Mouse (Mus musculus): ENCODE results near the gene Macc1. TPM values are rescaled to one million over a fixed set of nuclear protein-coding genes. Genes with fewer than 3 reads are reported as not detected.

Macc1 gene
- polyA plus RNA-seq, 1 experiment from 2014 or later = 0.05 TPM

DNA sequence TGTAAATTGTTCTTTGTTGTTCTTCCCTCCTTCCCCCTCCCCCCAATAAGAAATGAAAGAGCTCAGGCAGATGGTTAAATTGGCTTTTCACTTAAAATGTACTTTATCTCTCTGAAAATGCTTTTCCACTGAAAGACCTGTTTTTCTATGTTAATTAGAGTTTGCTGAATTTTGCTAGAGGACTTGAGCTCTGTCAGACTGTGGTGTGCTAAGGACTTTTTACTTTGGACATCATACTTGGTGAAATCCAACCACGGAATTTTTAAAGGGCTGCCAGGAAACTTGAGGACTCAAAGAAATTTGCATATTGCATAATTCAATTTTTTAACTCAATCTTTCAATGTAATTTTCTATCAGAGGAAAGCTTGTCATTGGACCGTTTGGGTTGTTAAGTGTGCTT lies 126.7 kb downstream of the Macc1 start:
- Histone ChIP-seq H3K27ac (replicated peaks) (no peak overlapping the region), H3K36me3 (no peaks in the 10 kb centered on the region), H3K9ac (replicated peaks) (no peak overlapping the region), H3K4me3 (replicated peaks) (no peak overlapping the region), H3K9me3 (replicated peaks) (0 out of 2 replicates have a peak, but pooled peaks cover 4% of the 10 kb centered on the region), H3K27me3 (replicated peaks) (no peaks in the 10 kb centered on the region), H3K4me2 (no peak overlapping the region), H3K4me1 (no peaks in the 10 kb centered on the region)
- ATAC-seq (ENCODE audit: low FRiP score) = no peak
- 88% methylated on average over 2 of the region's 2 CpGs for WGBS

DNA sequence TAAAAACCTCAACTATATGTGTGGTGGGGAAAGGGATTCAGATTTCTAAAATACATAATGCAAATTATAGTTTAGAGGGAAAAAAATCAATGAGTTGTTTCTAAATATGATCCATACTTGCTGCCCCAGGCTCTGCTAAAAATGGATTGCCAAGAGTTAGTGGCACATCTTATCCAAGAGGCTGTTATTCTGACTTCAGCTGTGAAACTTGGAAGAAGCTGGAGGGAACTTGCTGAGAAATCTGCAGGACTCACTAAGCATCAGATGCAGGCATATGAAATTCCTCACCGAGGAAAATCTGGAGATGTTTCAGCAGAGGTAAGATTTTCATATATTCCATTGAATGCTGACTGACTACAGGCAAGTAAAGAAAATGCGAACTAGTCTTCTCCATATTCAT lies 136.0 kb downstream of the Macc1 start:
- Histone ChIP-seq H3K27ac (replicated peaks) (no peak overlapping the region), H3K4me2 (no peak overlapping the region), H3K27me3 (replicated peaks) (no peaks in the 10 kb centered on the region), H3K9ac (replicated peaks) (no peak overlapping the region), H3K36me3 (no peaks in the 10 kb centered on the region), H3K4me1 (no peaks in the 10 kb centered on the region), H3K4me3 (replicated peaks) (no peak overlapping the region), H3K9me3 (replicated peaks) (no peaks in the 10 kb centered on the region)
- WGBS = 87% methylated on average over 2 of the region's 2 CpGs
- no peak for ATAC-seq (ENCODE audit: low FRiP score)

DNA sequence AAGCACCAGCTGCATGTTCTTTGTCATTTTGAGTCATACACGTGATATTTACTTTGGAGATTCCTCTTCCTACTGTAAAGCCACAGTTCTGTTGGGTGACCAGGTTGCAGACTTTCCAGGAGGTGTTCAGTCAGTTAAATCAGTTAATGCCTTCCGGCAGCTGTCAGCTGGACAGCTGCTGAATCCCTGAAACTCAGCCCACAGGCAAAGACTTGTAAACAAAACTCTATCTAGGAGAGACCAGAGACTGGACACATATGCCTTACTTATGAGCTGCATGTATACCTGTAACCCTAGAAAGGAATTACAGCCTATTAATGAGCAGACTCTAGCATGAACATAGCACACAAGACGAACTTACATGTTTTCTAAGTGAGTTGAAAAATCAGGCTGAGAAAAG lies 137.2 kb downstream of the Macc1 start:
- Histone ChIP-seq H3K27me3 (replicated peaks) (no peaks in the 10 kb centered on the region), H3K4me2 (no peak overlapping the region), H3K9ac (replicated peaks) (no peak overlapping the region), H3K4me3 (replicated peaks) (no peak overlapping the region), H3K27ac (replicated peaks) (no peak overlapping the region), H3K9me3 (replicated peaks) (no peaks in the 10 kb centered on the region), H3K36me3 (no peaks in the 10 kb centered on the region), H3K4me1 (no peaks in the 10 kb centered on the region)
- 80% methylated on average over 3 of the region's 3 CpGs for WGBS
- ATAC-seq (ENCODE audit: low FRiP score) = no peak

DNA sequence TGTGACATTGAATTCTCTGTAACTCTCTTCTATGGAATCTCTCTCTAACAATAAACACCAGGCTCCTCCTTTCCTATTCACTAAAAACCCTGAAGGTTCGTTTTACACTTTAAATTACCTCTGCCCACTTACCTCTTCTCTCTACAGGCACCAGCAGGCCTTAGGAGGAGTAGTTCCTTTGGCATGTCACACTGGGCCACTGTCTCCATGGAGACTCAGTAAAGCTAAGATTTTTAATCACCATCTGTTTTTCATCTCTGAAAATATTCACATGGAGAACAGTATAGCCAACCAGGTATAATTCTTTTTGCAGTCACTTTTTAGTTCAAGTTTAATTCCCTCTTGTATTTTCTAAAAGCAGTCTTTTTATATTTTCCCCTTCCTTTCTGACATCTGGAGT lies 140.0 kb downstream of the Macc1 start:
- no peak overlapping the region for H3K4me3 ChIP-seq (replicated peaks)
- no peak overlapping the region for H3K27ac ChIP-seq (replicated peaks)
- WGBS = 20% methylated on average over 1 of the region's 1 CpGs
- ATAC-seq (ENCODE audit: low FRiP score) = no peak
- no peaks in the 10 kb centered on the region for H3K27me3 ChIP-seq (replicated peaks)
- no peaks in the 10 kb centered on the region for H3K36me3 ChIP-seq
- H3K4me1 ChIP-seq = no peaks in the 10 kb centered on the region
- H3K9me3 ChIP-seq (replicated peaks) = no peaks in the 10 kb centered on the region
- no peak overlapping the region for H3K9ac ChIP-seq (replicated peaks)
- H3K4me2 ChIP-seq = no peak overlapping the region

DNA sequence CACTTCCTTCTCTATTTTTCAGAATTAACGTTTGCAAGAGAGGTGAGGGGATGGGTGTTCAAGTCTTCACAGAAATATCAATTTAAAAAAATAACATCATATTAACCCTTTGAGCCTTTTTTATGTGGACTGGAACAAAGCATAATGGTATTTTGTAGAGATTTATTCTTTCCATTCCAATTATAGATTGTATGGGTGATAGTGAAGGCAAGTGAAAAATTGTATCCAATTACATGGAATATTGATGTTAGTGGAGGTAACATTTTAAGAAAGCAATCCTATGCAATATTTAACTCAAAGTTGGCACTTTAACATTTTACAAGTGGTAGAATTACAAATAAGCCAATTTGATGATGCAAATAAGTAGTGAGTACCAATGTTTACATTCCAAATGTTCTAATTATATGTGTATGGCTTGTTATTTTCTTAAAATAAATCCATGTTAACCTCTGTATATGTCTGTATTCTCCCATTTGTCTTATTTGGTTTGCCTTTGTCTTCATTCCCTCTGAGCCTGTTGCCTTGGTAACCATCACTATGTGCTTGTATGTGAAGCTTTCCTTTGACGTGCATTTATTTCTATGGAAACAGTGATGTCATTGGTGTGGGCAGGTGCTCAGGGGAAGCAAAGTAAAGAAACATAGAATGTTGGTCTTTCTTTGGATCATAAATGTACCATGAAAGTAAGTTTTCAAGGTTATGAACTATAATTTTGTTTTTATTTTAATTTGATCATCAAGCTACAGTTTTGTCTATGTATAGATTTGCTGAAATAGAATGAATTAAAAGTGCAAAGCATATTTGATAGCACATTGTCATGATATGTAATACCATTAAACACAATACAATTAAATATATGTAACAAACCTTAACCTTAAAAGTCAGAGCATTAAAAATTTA lies 150.2 kb downstream of the Macc1 start:
- Histone ChIP-seq H3K4me1 (peaks cover 2% of the 10 kb centered on the region; the same call in 1 of the 2 replicates), H3K9me3 (replicated peaks) (no peaks in the 10 kb centered on the region), H3K4me2 (no peak overlapping the region), H3K9ac (replicated peaks) (no peak overlapping the region), H3K4me3 (replicated peaks) (no peak overlapping the region), H3K36me3 (no peaks in the 10 kb centered on the region), H3K27ac (replicated peaks) (no peak overlapping the region), H3K27me3 (replicated peaks) (no peaks in the 10 kb centered on the region)
- ATAC-seq (ENCODE audit: low FRiP score) = peak; percentile 93
- WGBS = 48% methylated on average over 2 of the region's 2 CpGs

DNA sequence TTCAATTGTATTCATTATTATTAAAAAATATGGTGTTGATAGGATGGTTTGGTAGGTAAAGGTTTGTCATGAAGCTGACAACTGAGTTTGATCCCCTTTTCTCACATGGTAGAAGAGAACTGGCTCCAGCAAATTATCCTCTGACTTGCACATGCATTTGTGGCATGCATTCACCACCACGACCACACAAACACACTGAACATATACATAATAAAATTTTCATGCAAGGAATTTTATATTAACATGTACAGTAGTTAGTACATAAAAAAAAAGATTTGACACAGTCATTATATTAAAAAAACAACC lies 150.8 kb downstream of the Macc1 start:
- H3K4me2 ChIP-seq = no peak overlapping the region
- H3K9ac ChIP-seq (replicated peaks) = no peak overlapping the region
- 73% methylated on average over 1 of the region's 1 CpGs for WGBS
- H3K9me3 ChIP-seq (replicated peaks) = no peaks in the 10 kb centered on the region
- ATAC-seq (ENCODE audit: low FRiP score) = no peak
- H3K36me3 ChIP-seq = no peaks in the 10 kb centered on the region
- H3K27me3 ChIP-seq (replicated peaks) = no peaks in the 10 kb centered on the region
- H3K27ac ChIP-seq (replicated peaks) = no peak overlapping the region
- peaks cover 2% of the 10 kb centered on the region; the same call in 1 of the 2 replicates for H3K4me1 ChIP-seq
- H3K4me3 ChIP-seq (replicated peaks) = no peak overlapping the region

DNA sequence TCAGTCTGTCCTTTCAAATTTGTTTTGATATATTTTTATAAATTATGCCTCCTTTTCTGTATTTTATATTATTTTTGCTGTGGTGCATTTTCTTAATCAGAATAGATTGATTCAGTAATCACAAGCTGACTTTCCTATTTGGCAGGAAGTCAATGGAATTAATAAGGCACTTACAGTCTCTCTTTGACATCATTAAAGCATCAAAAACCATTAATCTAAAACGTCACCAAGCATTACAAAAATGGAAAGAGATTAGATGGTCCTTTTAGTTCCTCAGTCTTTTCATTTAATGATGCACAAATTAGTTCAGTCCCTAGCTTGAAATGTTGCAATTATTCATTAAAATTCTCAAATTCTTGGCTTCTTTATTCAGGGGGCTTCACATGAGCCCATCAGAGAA lies 153.6 kb downstream of the Macc1 start:
- H3K36me3 ChIP-seq = no peaks in the 10 kb centered on the region
- no peak overlapping the region for H3K9ac ChIP-seq (replicated peaks)
- no peak overlapping the region for H3K27ac ChIP-seq (replicated peaks)
- no peak overlapping the region for H3K4me3 ChIP-seq (replicated peaks)
- ATAC-seq (ENCODE audit: low FRiP score) = no peak
- H3K4me2 ChIP-seq = no peak overlapping the region
- peaks cover 2% of the 10 kb centered on the region; the same call in 1 of the 2 replicates for H3K4me1 ChIP-seq
- 60% methylated on average over 1 of the region's 1 CpGs for WGBS
- no peaks in the 10 kb centered on the region for H3K9me3 ChIP-seq (replicated peaks)
- H3K27me3 ChIP-seq (replicated peaks) = no peaks in the 10 kb centered on the region

DNA sequence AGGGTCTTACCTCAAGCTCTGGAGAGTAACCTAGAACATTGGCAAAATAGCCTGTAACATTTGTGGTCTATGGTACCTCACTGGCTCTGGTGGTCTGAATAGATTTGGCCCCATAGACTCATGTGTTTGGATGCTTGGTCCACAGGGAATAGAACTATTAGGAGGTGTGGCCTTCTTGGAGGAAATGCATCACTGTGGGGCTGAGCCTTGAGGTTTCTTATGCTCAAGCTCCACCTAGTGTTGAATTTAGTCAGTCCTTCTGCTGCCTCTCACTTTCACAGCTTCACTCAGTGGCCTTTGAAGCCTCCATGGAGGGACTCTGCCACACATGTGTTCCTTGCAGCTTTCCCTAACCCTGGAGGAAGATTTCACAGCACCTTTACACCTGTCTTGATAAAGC lies 156.2 kb downstream of the Macc1 start:
- Histone ChIP-seq H3K4me1 (no peaks in the 10 kb centered on the region), H3K9me3 (replicated peaks) (no peaks in the 10 kb centered on the region)

DNA sequence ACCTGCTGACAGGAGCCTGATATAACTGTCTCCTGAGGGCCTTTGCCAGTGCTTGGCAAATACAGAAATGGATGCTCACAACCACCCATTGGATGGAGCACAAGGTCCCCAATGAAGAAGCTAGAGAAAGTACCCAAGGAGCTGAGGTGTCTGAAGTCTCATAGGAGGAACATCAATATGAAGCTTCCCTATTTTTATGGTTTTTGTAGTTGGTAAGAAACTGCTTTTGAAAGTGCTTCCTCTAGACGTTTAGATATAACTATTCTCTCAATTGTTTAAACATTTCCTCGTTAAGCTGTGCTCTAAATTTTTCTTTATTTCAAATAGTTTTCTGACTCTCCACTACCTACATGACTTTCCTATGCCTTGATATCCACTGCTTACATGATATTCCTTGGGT lies 169.2 kb downstream of the Macc1 start:
- no peak overlapping the region for H3K9ac ChIP-seq (replicated peaks)
- H3K4me3 ChIP-seq (replicated peaks) = no peak overlapping the region
- H3K9me3 ChIP-seq (replicated peaks) = no peaks in the 10 kb centered on the region
- no peaks in the 10 kb centered on the region for H3K27me3 ChIP-seq (replicated peaks)
- H3K27ac ChIP-seq (replicated peaks) = no peak overlapping the region
- no peak overlapping the region for H3K4me2 ChIP-seq
- no peaks in the 10 kb centered on the region for H3K4me1 ChIP-seq
- ATAC-seq (ENCODE audit: low FRiP score) = no peak
- no peaks in the 10 kb centered on the region for H3K36me3 ChIP-seq
- 82% methylated on average over 2 of the region's 2 CpGs for WGBS

More for the DNA sequence above, 156.2 kb downstream of the Macc1 start:
- H3K4me3 ChIP-seq (replicated peaks) = no peak overlapping the region
- H3K36me3 ChIP-seq = no peaks in the 10 kb centered on the region
- H3K27me3 ChIP-seq (replicated peaks) = no peaks in the 10 kb centered on the region
- H3K9ac ChIP-seq (replicated peaks) = no peak overlapping the region
- H3K4me2 ChIP-seq = no peak overlapping the region
- ATAC-seq (ENCODE audit: low FRiP score) = no peak
- no peak overlapping the region for H3K27ac ChIP-seq (replicated peaks)

DNA sequence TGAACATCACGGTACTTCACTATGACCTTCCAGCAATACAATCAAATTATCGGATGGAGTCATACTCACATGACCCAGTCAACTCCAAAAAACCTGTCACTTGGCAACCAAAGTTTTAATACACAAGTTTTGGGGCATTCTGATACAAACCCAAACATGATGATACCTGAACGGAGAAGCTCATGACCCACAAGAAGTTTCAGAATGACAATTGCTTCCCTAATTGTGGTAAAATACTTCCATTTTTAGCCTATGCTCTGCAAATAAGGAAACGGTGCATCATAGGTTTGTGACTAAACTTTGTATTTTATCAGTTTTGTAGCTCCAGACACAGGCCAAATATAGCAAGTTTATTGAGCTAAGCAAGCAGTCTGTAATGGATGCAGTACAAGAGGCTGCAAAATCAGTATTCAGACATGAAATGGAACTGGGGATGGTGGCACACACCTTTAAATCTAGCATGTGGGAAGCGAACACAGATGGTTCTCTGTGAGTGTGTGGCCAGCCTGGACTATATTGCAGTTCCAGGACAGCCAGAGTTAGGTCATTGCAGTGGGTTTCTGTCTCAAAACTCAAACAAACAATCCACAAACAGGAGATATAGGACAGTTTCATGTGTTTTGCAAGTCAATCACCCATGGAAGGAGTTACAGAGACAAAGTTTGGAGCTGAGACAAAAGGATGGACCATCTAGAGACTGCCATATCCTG lies 170.0 kb downstream of the Macc1 start:
- 92% methylated on average over 5 of the region's 5 CpGs for WGBS
- H3K36me3 ChIP-seq = no peaks in the 10 kb centered on the region
- H3K9me3 ChIP-seq (replicated peaks) = no peaks in the 10 kb centered on the region

DNA sequence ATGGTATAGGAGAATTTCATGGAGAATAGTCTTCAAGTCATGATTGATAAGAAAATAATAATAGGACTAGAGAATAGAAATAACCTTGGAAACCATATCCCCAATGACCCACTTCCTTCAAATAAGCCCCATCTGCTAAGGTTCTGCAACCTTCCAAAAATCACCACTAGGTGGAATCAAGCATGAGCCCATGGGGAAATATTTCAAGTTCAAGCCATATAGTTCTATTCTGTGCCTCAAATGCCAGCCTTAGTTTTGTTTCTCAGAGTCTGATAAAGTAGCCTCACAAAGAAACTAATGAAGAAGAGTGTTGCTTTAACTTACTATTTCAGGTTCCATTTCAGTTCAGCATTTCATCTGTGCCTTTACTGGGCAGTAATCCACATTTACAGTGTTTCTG lies 197.1 kb downstream of the Macc1 start:
- ATAC-seq (ENCODE audit: low FRiP score) = no peak
- Histone ChIP-seq H3K27ac (replicated peaks) (no peak overlapping the region), H3K4me2 (no peak overlapping the region), H3K9ac (replicated peaks) (no peak overlapping the region), H3K27me3 (replicated peaks) (no peaks in the 10 kb centered on the region), H3K36me3 (no peaks in the 10 kb centered on the region), H3K4me1 (no peaks in the 10 kb centered on the region), H3K4me3 (replicated peaks) (no peak overlapping the region), H3K9me3 (replicated peaks) (no peaks in the 10 kb centered on the region)

More for the DNA sequence above, 170.0 kb downstream of the Macc1 start:
- H3K4me3 ChIP-seq (replicated peaks) = no peak overlapping the region
- no peak overlapping the region for H3K27ac ChIP-seq (replicated peaks)
- H3K27me3 ChIP-seq (replicated peaks) = no peaks in the 10 kb centered on the region
- no peaks in the 10 kb centered on the region for H3K4me1 ChIP-seq
- ATAC-seq (ENCODE audit: low FRiP score) = no peak
- H3K9ac ChIP-seq (replicated peaks) = no peak overlapping the region
- no peak overlapping the region for H3K4me2 ChIP-seq

Data from neural tube, embryonic 15.5 days (tissue).